Mouse (Mus musculus) embryonic fibroblast, embryonic 13.5 days (primary cell): ENCODE measurements at regions not wholly inside any gene's neighbourhood (a gene's known extent, or its start where the extent isn't known, plus 50 kb on each side); places are given as distances from the start of the nearest gene placed in this dataset.

ENCODE experiments used
- CTCF ChIP-seq: IDR thresholded peaks from 2 replicates; pipeline ENCODE4 v1.5.1; 2011; ENCODE audit warnings: mild to moderate bottlenecking, control low read depth, low read length, moderate library complexity, borderline replicate concordance; ENCODE audit not compliant: insufficient read depth
- POLR2A ChIP-seq: IDR thresholded peaks from 2 replicates; pipeline ENCODE4 v1.6.1; 2011; ENCODE audit warnings: low read depth, mild to moderate bottlenecking, control low read depth, low read length, moderate library complexity

DNA sequence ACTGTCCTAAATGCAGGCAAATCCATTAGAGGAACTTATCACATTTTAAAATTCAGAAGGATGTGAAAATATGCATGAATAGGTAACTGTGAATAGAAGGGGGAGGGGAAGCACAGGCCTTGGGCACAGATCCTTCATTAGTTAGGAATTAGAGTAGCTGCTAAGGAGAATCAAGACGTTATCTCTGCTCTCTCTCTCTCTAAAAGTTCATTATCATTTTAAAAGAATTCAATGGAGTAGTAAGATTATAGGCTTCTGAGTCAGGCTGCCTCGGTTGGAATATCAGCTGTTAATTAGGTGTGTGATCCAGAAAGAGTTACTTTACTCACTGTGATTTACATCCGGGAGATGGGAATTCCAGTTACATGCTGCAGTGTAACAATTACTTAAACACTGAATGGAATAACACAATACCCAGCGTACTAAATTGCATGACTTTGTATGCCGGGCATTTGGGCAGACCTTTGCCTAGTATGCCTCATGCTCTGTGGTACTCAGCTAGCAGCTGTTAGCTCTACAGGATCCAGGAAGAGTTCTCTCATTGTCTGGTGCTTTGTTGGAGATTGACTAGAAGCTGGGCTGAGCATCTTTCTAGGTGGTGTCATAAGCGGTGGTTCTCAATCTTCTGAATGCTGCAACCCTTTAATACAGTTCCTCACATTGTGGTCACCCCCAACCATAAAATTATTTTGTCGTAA is 203.4 kb downstream of the Dact1 start:
- no peak for TF ChIP-seq CTCF
- no peak for TF ChIP-seq POLR2A
